Comparison of ENCODE assay signal across 23 mouse cellular contexts in genomic region chrX:140431981-140432380, GRCm38 (mm10). TPM values are rescaled to one million over a fixed set of nuclear protein-coding genes. Genes with fewer than 3 reads are reported as not detected.
DNase-seq lines count a peak whose midpoint lies in the region; ATAC-seq and TF ChIP-seq lines count a peak whose summit lies in the region.
"Had no signal": no experiment of that assay in that cellular context is flagged by ENCODE, and none has a peak within 500 bp of the region (broad histone marks: within the 10 kb centered on the region; RNA-seq: fewer than 3 reads in every experiment).

No protein-coding gene starts in this region.

- peak; percentile 27; the same call in 1 of the 2 replicates for ATAC-seq in hindbrain, embryonic 16.5 days
- ATAC-seq: activated CD4-positive, CD25-positive, alpha-beta regulatory T cell, adult 4 months; CD4-positive, CD25-positive, alpha-beta regulatory T cell, adult 4 months; forebrain, embryonic 13.5 days; forebrain, embryonic 15.5 days; forebrain, postnatal 0 days; Patski had no signal

- no peaks in the 10 kb centered on the region for H3K36me3 ChIP-seq in hindbrain, embryonic 16.5 days (ENCODE audit: control insufficient read depth, insufficient read depth, low read length)
- no peaks in the 10 kb centered on the region for H3K36me3 ChIP-seq in hindbrain, embryonic 10.5 days
- no peaks in the 10 kb centered on the region for H3K36me3 ChIP-seq in E14TG2a.4 (ENCODE audit: insufficient read depth, low read length)
- H3K36me3 ChIP-seq: embryonic facial prominence, embryonic 10.5 days; embryonic facial prominence, embryonic 12.5 days; forebrain, embryonic 15.5 days; G1E had no signal

- no peak overlapping the region for H3K27ac ChIP-seq in cerebellum, adult 2 months (ENCODE audit: insufficient read depth, low read length)
- no peak overlapping the region for H3K27ac ChIP-seq in hindbrain, embryonic 16.5 days (ENCODE audit: low read depth, low read length)
- H3K27ac ChIP-seq in hindbrain, embryonic 10.5 days = no peak overlapping the region
- H3K27ac ChIP-seq: embryonic facial prominence, embryonic 10.5 days; embryonic facial prominence, embryonic 12.5 days; forebrain, embryonic 13.5 days; forebrain, embryonic 15.5 days had no signal

- H3K9me3 ChIP-seq in hindbrain, embryonic 16.5 days (ENCODE audit: control insufficient read depth, low read length) = no peaks in the 10 kb centered on the region
- no peaks in the 10 kb centered on the region for H3K9me3 ChIP-seq in hindbrain, embryonic 10.5 days
- H3K9me3 ChIP-seq in E14TG2a.4 (ENCODE audit: low read length) = no peaks in the 10 kb centered on the region
- H3K9me3 ChIP-seq: embryonic facial prominence, embryonic 10.5 days; embryonic facial prominence, embryonic 12.5 days; forebrain, embryonic 13.5 days; forebrain, embryonic 15.5 days; G1E had no signal

- TF ChIP-seq CTCF in cerebellum, adult 2 months (IDR thresholded peaks at IDR 0.05; ENCODE audit: borderline replicate concordance, insufficient read depth, low read depth, low read length) = no peak
- no peak for TF ChIP-seq CTCF in E14TG2a.4 (conservative IDR thresholded peaks at IDR 0.05; ENCODE audit: low read length)

- no peak for TF ChIP-seq POLR2A in cerebellum, adult 2 months (IDR thresholded peaks at IDR 0.05; ENCODE audit: borderline replicate concordance, insufficient read depth, low read length)

- no peak overlapping the region for H3K9ac ChIP-seq in hindbrain, embryonic 16.5 days (ENCODE audit: low read depth, low read length)
- H3K9ac ChIP-seq: embryonic facial prominence, embryonic 12.5 days; forebrain, embryonic 13.5 days; forebrain, embryonic 15.5 days; forebrain, postnatal 0 days had no signal

- peak; percentile 58 to 61 for DNase-seq in cerebellum, postnatal 10 days
- no peak for DNase-seq in cerebellum, adult 2 months
- DNase-seq in hindbrain, embryonic 10.5 days (ENCODE audit: low spot score) = no peak
- peak; percentile 43 for DNase-seq in left cerebral cortex, postnatal 4 days
- no peak for DNase-seq in left cerebral cortex, postnatal 36 days (ENCODE audit: low spot score in 2 of 2)
- DNase-seq in frontal cortex, postnatal 25 days (ENCODE audit: low spot score in 2 of 2) = no peak
- DNase-seq: adrenal gland, adult 8-10 months; adrenal gland, postnatal 14 days; adrenal gland, postnatal 36 days; B cell, adult 2 months; cerebellum, adult 8-10 months; forebrain, postnatal 0 days had no signal

- H3K4me1 ChIP-seq in cerebellum, adult 2 months (ENCODE audit: control insufficient read depth, insufficient read depth, low read length) = peaks cover 12% of the 10 kb centered on the region
- H3K4me1 ChIP-seq in hindbrain, embryonic 16.5 days (ENCODE audit: control insufficient read depth, insufficient read depth, low read depth, low read length) = no peaks in the 10 kb centered on the region
- no peaks in the 10 kb centered on the region for H3K4me1 ChIP-seq in hindbrain, embryonic 10.5 days (replicated peaks)
- H3K4me1 ChIP-seq in E14TG2a.4 (replicated peaks; ENCODE audit: low read depth, low read length) = peaks cover 28% of the 10 kb centered on the region; the same call in 1 of the 2 replicates
- H3K4me1 ChIP-seq: embryonic facial prominence, embryonic 10.5 days; embryonic facial prominence, embryonic 12.5 days; forebrain, embryonic 13.5 days; forebrain, embryonic 15.5 days had no signal

- intact Hi-C loops in left cerebral cortex, postnatal 4 days (cut with DNase I) = no loop called here
- intact Hi-C loops in left cerebral cortex, postnatal 36 days (cut with DNase I) = no loop called here

- H3K4me3 ChIP-seq in cerebellum, adult 2 months (replicated peaks; ENCODE audit: insufficient read depth, low read depth, low read length) = no peak overlapping the region
- no peak overlapping the region for H3K4me3 ChIP-seq in hindbrain, embryonic 16.5 days (ENCODE audit: low read length)
- no peak overlapping the region for H3K4me3 ChIP-seq in hindbrain, embryonic 10.5 days
- H3K4me3 ChIP-seq in E14TG2a.4 (replicated peaks; ENCODE audit: low read length) = 0 out of 2 replicates have a peak overlapping the region, but pooled peaks have one; percentile 35
- H3K4me3 ChIP-seq: embryonic facial prominence, embryonic 10.5 days; embryonic facial prominence, embryonic 12.5 days; forebrain, embryonic 13.5 days; forebrain, embryonic 15.5 days had no signal

- H3K27me3 ChIP-seq in cerebellum, adult 2 months (ENCODE audit: control insufficient read depth, insufficient read depth, low read length) = no peaks in the 10 kb centered on the region
- no peaks in the 10 kb centered on the region for H3K27me3 ChIP-seq in hindbrain, embryonic 16.5 days (replicated peaks; ENCODE audit: control insufficient read depth, insufficient read depth, low read length)
- peaks cover 60% of the 10 kb centered on the region for H3K27me3 ChIP-seq in hindbrain, embryonic 10.5 days (ENCODE audit: insufficient read depth, poor library complexity, severe bottlenecking)
- peaks cover 30% of the 10 kb centered on the region for H3K27me3 ChIP-seq in E14TG2a.4 (ENCODE audit: insufficient read depth, low read length)
- H3K27me3 ChIP-seq: CH12.LX; forebrain, embryonic 15.5 days had no signal

- no peak overlapping the region for H3K4me2 ChIP-seq in hindbrain, embryonic 16.5 days (ENCODE audit: low read length)
- H3K4me2 ChIP-seq: embryonic facial prominence, embryonic 12.5 days; forebrain, embryonic 13.5 days; forebrain, embryonic 15.5 days had no signal

- WGBS in cerebellum, adult 2 months = 79% methylated on average over 15 of the region's 15 CpGs
- WGBS in hindbrain, embryonic 16.5 days = 79% methylated on average over 15 of the region's 15 CpGs
- WGBS in hindbrain, embryonic 10.5 days = 88% methylated on average over 15 of the region's 15 CpGs

RNA-seq across cellular contexts. Expression of gene Prps1, which starts 24.4 kb away (rescaled TPM):
- 48.9 and 52.2 TPM in 2 replicates for polyA plus RNA-seq in cerebellum, adult 2 months (2012; rRNA removed)
- polyA plus RNA-seq in hindbrain, embryonic 16.5 days (2015; fragmentation: Nextera tagmentation; extraction: Ambion mirVana) = 85.1 and 94.0 TPM in 2 replicates
- polyA plus RNA-seq in hindbrain, embryonic 10.5 days (2016; fragmentation: Nextera tagmentation; extraction: Ambion mirVana) = 82.8 and 83.3 TPM in 2 replicates
- total RNA-seq in left cerebral cortex, postnatal 4 days (2021) = 10 to 100 TPM; 64.9 to 68.6 TPM
- 10 to 100 TPM; 63.9 to 76.4 TPM for total RNA-seq in left cerebral cortex, postnatal 36 days (2021)

Comparison
In these comparisons a context has a peak if more than half of its experiments do, and no peak if none do; other contexts are left out.
1. DNase-seq: peak in cerebellum, postnatal 10 days (2 of 2) and left cerebral cortex, postnatal 4 days (single experiment); none in cerebellum, adult 2 months (0 of 2), hindbrain, embryonic 10.5 days (single experiment), left cerebral cortex, postnatal 36 days (0 of 2) and frontal cortex, postnatal 25 days (0 of 2).